Comparison of ENCODE assay signal across 7 mouse cellular contexts in the genomic region with DNA sequence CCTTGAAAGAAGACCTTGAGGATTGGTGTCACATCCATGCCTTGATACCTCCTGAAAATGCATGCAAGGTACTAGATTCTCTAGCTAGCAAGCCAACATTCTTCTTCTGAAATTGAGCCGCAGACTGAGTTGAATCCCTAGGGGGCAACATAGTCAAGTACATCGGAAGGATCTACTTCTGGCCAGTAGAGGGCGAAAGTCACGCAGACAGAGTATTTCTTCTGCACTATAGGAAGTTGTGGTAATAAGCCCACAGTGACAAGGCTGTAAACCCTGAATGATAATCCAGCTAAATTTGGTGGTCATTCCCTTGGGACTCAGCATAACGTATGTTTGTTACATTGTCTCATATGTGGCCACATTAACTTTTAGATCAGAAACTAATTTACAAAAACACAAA. TPM values are rescaled to one million over a fixed set of nuclear protein-coding genes. Genes with fewer than 3 reads are reported as not detected.
DNase-seq lines count a peak whose midpoint lies in the region; ATAC-seq lines count a peak whose summit lies in the region.

No protein-coding gene starts in this region.

- DNase-seq in T-cell, adult 2 months (ENCODE audit: low spot score): peak; percentile 81
- DNase-seq in cerebellum, adult 9-11 months: peak; percentile 69
- peak; percentile 69 to 92 for DNase-seq in frontal cortex, adult 2 months (ENCODE audit: extremely low spot score in 1 of 2, low spot score in 1 of 2)
- DNase-seq in hindlimb bud, embryonic 11.5 days (ENCODE audit: extremely low spot score, low read depth, low spot score): peak; percentile 74
- DNase-seq in left cerebral cortex, adult 18-20 months (ENCODE audit: low spot score in 2 of 2): peak; percentile 71 to 78
- peak; percentile 64 for DNase-seq in right cerebral cortex, postnatal 36 days (ENCODE audit: low spot score in 2 of 2)

- peak; percentile 80 for ATAC-seq in megakaryocyte progenitor cell, adult 5-6 weeks (replicated peaks; ENCODE audit: poor library complexity)

RNA-seq across cellular contexts. Expression of a gene that starts 45.3 kb away (rescaled TPM):
- 12.3 and 12.7 TPM in 2 replicates for polyA plus RNA-seq in frontal cortex, adult 2 months (2012; rRNA removed)
- 10 to 100 TPM; 15.5 to 16.7 TPM for total RNA-seq in left cerebral cortex, adult 18-20 months (2021)
- 50.4 and 52.7 TPM in 2 replicates for total RNA-seq in megakaryocyte progenitor cell, adult 5-6 weeks (2015)
- 31.3 and 35.4 TPM in 2 replicates for total RNA-seq in megakaryocyte progenitor cell, adult 5-6 weeks (2017)

Comparison
In these comparisons a context has a peak if more than half of its experiments do, and no peak if none do; other contexts are left out.
1. Peak in every context shown above with its lines: DNase-seq and ATAC-seq.